Mouse (Mus musculus): Measurements from ENCODE around the gene Drosha.

Drosha gene

DNA sequence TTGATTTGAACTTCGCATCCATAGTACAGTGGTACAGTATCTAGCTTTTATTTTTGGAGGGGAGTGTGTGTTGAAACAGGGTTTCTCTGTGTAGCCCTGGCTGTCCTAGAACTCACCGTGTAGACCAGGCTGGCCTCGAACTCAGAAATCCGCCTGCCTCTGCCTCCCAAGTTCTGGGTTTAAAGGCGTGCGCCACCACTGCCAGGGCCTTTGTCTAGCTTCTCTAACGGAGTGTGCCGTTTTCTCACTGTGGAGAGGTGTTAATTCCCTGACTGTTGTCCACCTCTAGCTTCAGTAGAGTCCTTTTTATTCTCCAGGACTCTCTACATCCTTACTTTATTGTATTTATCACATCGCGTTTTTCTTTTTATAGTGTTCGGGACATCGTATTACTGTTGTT is 793 bp downstream of the Drosha start:
- no peak for DNase-seq (ENCODE audit: extremely low read depth, insufficient read length, low spot score)

DNA sequence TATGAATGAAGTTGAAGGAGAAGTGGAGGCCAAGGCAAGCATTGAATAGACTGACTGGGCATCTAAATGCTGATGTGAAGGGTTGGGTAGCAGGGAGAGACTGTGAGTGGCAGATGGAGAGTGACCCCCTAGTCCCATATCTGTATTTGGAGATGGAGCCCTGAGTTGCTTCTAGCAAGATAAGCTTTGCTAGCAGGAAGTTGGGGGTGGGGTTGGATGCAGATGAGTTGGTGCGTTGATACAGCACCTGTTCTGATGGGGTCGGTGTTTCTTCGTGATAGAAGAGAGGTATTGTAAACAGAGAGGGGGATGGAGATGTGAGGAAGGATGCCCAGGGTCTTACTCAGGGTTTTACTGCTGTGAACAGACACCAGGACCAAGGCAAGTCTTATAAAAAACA is 5.3 kb downstream of the Drosha start:
- no peak for DNase-seq (ENCODE audit: extremely low read depth, insufficient read length, low spot score)

DNA sequence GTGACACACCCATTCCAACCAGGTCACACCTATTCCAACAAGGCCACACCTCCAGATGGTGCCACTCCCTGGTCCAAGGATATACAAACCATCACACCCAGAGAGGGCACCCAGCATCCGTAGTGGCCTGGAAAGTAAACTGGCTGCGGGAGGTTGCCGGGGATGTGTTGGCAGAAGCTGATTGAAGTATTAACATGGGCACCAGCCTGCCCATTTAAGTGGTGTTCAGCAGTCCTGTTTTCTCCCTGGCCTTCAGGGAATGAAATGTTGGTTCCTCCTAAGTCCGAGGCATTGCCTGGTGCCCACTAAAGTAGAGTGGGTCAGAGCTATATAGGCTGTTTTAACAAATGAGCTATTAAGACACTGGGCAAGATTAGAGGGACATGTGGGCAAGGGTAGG is 8.0 kb downstream of the Drosha start:
- no peak for DNase-seq (ENCODE audit: extremely low read depth, insufficient read length, low spot score)

DNA sequence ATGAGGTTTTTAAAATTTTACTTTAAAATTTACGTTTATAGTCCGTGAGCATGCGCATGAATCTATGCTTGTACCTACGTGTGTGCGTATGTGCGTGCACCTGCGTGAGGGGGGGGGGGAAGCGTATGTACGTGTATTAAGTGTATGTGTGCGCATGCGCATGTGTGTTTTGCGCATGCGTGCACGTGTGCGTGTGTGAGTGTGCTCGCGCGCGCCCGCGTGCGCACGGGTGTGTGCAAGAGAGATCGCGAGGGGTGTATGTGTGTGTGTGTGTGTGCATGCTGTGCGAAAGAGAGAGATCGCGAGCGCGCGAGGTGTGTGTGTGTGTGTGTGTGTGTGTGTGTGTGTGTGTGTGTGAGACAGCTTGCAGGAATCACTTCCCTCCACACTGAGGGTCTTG is 8.8 kb downstream of the Drosha start:
- DNase-seq (ENCODE audit: extremely low read depth, insufficient read length, low spot score), result no peak

DNA sequence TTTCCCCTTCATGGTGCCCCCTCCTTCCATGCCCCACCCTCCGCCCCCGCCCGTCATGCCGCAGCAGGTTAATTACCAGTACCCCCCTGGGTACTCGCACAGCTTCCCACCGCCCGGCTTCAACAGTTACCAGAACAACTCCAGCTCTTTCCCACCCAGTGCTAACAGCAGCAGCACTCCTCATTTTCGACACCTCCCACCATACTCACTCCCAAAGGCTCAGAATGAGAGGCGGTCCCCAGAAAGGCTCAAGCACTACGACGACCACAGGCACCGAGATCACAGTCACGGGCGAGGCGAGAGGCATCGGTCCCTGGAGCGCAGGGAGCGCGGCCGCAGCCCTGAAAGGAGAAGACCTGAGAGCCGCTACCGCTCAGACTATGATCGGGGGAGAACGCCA is 9.6 kb downstream of the Drosha start:
- no peak for DNase-seq (ENCODE audit: extremely low read depth, insufficient read length, low spot score)

DNA sequence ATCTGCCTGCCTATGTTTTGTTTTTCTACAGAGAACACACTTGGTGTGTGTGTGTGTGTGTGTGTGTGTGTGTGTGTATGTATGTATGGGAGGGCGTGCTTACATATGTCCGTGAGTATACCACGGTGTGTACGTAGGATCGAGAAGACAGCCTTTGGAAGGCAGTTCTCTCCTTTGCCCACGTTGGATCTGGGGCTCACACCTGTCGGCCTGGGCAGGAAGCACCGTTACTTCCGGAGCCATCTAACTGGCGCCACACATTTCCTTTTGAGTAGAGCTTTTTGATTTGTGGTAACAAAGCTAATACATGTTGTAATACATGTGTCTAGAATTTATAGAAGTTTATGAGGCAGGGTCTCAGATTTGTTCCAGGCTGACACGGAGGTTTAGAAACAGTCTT is 16.1 kb downstream of the Drosha start:
- no peak for DNase-seq (ENCODE audit: extremely low read depth, insufficient read length, low spot score)

DNA sequence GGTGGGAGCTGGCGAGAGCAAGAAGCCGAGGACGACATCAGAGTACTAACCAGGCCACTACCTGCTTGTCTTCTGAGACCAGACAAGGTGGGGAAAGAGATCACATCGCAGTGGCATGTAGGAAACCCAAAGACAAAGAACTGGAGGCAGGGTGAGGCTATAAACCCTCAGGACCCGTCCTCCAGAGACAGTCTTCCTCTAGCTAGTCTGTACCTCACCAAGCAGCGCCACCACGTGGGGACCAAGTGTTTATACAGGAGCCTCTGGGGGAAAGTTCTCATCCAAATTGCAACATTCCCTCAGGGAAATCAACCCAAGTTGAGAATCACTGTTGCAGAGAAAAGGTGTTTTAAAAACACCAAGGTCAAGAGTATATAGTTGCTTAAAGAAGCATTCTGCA is 18.2 kb downstream of the Drosha start:
- DNase-seq (ENCODE audit: extremely low read depth, insufficient read length, low spot score), result no peak

DNA sequence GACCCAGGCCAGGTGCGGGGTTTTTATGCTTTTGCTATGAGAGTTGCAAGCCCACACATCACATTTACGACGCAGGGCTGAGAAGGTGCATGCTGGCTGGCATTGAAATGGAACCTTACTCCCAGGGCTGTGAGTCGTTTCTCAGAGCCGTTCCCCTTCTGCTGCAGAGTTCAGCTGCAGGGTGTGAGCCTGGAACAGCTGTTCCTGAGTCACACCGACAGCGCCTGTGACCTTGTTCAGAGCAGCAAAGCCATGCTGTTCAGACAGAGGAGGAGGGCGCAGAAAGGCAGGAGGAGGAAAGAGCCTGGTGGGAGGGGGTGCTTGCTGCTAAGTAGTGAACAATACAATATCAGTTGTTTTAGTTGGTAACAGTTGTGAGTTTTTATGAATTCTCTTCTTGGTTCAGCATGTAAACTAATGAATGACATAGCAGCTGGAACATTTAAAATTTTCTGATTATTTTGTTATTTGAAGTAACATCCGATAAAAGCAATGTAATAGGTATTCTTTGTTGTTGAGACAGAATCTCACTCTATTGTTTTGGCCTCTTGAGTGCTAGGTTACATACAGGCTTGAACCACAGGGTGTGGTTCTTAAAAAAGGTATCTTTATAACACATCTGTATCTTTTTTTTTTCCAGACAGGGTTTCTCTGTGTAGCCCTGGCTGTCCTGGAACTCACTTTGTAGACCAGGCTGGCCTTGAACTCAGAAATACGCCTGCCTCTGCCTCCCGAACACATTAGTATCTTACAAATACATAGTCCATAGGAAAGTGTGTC is 23.8 kb downstream of the Drosha start:
- no peak for DNase-seq (ENCODE audit: extremely low read depth, insufficient read length, low spot score)

DNA sequence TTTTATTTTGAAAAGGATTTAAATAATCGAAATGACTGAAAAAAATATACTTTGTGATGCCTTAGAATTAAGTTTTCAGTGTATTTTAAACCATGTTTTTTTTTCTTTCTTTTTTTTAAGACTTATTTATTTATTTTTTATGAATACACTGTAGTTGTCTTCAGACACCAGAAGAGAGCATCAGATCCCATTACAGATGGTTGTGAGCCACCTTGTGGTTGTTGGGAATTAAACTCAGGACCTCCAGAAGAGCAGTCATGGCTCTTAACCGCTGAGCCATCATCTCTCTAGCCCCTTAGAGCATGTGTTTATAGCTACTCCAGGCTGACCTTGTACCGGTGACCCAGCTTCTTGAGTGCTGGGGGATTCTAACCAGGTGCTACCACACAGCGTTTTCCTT is 24.8 kb downstream of the Drosha start:
- no peak for DNase-seq (ENCODE audit: extremely low read depth, insufficient read length, low spot score)

DNA sequence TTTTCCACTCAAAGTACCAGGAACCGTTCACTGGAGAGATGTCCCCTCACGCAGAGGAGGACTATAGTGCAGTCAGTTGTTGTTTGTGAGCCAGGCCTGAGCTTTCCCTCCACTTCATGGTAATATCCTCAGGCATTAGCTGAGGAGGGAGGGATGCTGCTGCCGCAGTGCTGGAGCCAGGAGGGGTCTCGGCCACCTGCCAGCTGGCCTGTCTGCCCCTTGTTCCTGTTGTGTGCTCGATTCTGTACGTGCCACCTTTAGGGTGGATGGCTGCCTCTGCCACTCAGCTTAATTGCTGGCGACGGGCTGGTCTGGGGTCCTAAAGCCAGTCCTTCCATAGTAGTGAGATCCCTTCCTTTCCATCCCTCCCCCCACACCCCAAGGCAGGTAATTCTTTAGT is 28.9 kb downstream of the Drosha start:
- DNase-seq (ENCODE audit: extremely low read depth, insufficient read length, low spot score), result no peak

DNA sequence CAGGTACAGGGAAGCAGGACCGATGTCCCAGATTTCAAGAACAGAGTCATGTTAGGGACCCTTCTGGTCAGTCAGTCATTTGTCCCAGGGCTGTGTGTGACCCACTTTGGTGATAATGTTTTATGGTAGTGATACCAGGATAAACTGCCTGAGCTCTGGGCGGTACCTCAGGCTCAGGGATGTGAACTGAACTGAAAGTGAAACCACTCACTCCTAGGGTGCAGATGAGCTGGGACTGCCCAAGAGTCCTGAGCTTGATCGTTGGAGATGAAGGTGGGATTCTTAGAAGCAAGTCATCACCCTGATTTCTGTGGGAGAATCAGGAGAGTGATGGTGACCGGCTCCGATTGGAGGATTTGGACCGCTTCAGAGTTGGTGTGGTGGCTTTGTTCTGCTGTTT is 32.2 kb downstream of the Drosha start:
- DNase-seq (ENCODE audit: extremely low read depth, insufficient read length, low spot score), result no peak

DNA sequence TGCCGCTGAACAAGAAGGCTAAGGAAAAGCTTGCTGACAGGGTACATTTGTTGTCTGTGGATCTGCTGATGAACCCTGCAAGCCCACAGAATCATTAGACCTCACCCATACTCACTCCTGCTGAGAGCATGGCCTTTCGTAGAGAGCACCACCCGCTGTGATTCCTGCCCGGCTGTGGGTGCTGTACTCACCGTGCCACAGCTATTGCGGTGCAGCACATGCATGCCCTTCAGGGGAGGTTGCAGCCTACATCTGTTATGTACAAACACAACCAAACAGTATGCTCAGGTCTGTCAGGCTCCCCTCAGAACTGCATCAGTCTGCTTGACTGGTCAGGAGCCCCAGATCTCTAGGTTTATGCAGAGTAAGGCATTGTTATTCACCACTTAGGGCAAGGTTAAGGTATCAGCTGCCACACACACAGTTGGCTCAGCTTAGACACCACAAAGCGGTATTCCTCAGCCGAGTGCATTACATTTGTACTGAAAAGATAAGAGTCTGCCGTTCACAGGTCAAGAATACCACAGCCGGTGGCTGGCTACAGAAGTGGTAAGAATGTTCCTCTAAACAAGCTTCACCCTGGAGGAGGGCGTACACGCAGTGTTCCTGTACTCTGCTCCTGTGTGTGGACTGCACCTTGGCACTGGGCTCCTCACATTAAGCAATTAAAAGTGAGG is 33.4 kb downstream of the Drosha start:
- DNase-seq (ENCODE audit: extremely low read depth, insufficient read length, low spot score), result no peak

DNA sequence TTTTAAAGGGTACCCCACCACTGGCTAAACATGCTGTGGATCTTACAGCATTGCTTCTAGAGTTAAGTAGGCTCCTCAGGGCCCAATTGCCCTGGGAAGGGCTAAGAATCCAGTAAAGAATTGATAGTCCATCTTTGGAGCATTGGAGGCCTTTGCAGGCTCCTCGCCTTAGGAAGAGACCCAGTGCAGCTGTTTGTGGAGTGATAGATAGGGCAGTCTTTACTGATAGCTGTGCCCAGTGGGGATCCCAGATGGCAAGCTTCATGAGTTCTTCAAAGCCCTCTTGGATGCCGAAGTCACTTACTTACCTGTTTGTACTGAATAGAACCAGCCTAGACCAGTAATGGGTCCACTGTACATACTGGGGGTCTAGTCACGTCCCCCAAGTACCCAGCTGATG is 34.0 kb downstream of the Drosha start:
- no peak for DNase-seq (ENCODE audit: extremely low read depth, insufficient read length, low spot score)

DNA sequence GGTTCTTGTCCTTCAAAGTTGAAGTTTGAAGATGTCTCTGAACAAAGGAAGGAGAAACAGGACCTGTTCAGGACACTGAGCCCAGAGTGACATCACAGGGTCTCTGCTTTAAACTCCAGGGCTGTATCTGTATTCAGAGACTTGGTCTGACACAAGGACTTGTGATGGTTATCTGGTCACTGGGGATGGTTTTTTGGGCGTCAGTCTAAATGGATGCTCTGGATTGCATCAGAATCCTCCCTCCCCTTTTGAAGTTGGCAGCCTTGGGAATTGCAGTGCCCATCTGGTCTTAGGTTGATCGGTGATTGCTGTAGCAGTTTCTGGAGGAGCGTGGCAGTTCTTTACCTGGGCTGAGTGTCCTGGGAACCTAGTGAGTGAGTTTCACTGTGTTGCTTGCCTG is 37.4 kb downstream of the Drosha start:
- DNase-seq (ENCODE audit: extremely low read depth, insufficient read length, low spot score), result no peak

DNA sequence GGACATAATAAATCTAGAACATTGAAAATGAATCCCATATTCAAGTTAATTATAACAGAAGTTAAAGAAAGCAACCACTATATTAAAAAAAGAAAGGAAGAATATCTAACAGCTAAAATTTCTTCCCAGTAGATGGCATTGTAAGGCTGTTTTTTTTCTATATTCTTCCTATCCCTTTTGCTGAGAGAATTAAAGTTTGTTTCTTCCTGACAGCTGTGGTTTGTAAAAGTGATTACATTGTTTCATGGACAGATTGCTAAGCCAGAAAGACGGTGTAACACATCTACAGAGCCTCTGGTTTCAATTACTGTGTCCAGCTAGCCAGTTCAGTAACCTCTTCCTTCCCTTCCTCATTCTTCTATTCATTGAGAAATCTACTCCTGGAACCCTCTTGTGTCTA is 39.1 kb downstream of the Drosha start:
- DNase-seq (ENCODE audit: extremely low read depth, insufficient read length, low spot score), result no peak

DNA sequence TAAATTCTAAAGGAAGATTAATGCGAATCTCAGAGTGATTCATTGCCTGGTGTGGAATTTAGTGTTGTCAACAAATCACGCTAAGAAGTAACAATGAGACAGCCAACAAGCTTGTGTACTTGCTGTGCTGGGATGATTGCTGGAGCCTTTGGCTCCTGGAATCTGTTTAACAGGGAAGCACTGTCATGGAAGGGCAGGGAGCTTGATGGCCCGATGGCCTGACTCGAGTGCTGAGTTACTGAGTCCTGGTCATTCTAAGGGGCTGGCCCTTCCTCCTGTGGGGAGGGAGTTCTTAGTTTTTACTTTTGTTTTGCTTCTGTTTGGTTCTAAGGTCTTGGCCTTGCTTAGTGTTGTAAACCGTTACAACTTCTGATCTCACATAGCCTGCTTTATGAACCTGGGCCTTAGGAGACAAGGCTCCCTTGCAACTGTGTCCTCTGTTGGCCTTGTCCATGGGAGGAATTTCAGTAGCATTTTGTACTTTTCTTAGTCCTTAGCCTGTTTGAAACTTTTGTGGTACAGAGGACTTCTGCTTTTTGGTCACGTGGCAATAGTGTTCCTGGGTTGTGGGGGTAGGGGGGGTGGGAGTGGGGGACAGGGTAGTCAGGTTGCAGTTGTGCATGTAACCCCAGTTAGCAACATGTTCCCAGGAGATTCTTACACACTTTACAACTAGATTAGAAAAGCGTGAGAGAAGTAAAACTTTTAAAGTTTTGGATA is 41.1 kb downstream of the Drosha start:
- no peak for DNase-seq (ENCODE audit: extremely low read depth, insufficient read length, low spot score)

DNA sequence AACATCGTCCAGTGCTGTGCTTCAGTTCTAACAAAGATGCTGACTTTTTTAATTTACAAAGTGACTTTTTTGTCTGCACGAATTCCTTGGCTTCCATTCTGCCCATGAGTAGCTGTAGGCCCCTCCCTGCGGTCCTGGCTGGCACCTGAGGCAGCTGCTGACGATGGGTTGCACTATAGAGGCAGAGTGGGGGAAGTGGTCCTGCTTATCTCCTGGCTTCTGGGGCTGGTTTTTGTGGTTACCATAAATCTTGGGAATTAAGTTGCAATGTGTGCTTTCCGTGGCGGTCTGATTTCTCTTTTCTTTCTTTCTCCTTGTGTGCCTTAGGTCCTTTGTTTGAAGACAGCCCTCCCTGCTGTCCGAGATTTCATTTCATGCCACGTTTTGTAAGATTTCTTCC is 42.7 kb downstream of the Drosha start:
- DNase-seq (ENCODE audit: extremely low read depth, insufficient read length, low spot score), result no peak

DNA sequence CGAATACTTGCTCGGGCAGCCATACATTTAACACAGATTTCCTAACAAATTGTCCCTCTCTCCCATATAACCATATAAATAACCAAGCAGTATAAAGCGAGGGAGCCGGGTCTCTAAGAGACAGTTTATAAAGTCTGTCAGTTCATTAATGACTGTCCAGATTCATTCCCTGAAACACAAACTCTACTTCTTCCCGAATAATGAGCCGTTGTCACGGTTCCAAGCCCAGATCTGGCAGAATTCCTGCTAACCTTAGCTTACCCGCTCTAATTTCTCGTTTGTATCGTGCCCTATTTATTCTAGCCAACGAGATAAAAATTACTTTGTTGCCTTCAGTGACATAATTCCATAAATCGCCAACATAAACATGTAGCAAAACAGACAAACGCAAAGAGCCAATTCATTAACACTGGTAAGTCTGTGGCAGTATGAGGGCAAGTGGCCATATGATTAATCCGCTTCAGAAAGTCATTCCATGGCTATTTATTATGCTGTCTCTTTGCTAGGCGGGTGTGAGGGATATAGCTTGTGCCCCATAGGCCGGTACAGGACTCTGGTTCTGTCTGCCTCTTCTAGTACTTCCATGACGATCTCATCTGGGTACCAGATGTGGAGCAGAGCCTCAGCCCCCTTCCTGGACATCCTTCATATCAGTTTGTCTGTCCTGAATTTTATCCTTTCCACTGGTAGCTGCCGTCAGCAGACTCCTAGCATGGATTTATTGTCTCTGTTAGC is 51.0 kb downstream of the Drosha start:
- DNase-seq (ENCODE audit: extremely low read depth, insufficient read length, low spot score), result no peak

DNA sequence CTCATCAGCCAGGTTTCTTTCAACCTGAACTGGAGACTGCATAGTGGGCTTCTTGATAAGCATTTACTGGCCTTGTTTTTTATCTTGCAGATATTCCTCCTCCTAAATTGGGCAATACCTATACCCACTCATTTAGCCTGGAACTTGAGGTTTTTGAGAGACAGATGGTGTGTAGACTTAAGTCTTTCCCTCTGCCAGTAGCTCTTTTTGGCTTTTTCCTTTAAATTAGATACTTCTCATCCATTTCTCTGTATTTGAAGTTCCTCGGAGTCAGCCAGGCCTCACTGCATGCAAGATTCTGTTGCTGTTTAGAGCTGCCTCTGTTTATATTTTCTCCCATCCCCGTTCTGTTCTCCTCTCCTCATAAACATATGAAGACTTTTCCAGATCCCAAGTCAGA is 51.7 kb downstream of the Drosha start:
- no peak for DNase-seq (ENCODE audit: extremely low read depth, insufficient read length, low spot score)

DNA sequence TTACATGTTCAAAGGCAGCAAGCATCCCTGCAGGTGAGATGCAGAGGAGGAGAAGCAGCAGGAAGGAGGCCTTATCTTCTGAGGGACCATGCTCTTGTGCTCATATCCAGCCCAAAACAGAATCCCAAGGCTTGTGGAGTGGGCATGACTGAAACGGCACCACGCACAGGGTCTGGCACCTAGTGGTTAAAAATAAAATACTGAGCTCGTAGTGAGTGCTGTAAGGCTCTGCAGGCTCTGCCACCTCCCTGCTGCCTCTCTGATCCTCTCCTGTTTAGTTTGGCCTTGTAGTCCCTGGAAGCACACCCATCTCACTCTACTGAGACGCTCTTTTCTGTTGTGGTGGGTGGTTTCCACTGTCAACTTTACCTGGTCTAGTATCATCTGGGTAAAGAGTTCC is 52.3 kb downstream of the Drosha start:
- no peak for DNase-seq (ENCODE audit: extremely low read depth, insufficient read length, low spot score)

DNA sequence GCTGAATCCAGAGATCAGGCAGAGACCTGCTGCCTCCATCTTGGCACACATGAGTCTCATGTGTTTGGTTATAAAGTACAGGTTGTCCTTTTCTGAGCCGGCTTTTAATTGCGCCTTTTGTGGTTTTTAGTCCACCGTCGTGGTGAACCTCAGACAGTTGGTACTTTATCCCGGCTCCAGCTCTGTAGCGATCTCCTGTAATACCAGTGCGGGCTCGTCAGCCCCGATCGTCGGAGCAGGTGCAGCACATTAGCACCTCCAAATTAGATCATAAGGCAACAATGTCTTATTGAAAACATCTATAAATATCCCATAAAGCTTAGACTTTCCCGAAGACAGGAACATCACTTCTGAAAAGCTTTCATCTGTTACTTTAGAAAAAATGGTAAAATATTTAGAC is 53.3 kb downstream of the Drosha start:
- DNase-seq (ENCODE audit: extremely low read depth, insufficient read length, low spot score), result no peak

All from 3134 (cell line).